Mouse (Mus musculus) CD4-positive helper T cell, adult 2 months (primary cell): ENCODE results near the gene Hdac7.
A peak's percentile ranks its signal among the peaks of the same experiment; 100 is the strongest.

Experiments used
- DNase-seq: peaks from one replicate; pipeline ENCODE4 v3.0.0-alpha.2; 2012; ENCODE audit warnings: low read depth, missing footprints, low spot score

Gene Hdac7

GRCm38 (mm10) chr15:97767280-97768186 lies 76.8 kb downstream of the Hdac7 start, which contains the start of gene Rapgef3:
TSS of gene Rapgef3 (minus strand) at chr15:97767972.
- DNase-seq, result peak; percentile 81

- no peak for DNase-seq
Observed at GRCm38 (mm10) chr15:97766594-97767279, 77.6 kb downstream of the Hdac7 start.

GRCm38 (mm10) chr15:97766194-97766593 lies 78.1 kb downstream of the Hdac7 start:
- DNase-seq, result no peak

- DNase-seq, result no peak
Observed at GRCm38 (mm10) chr15:97765090-97765794, 79.1 kb downstream of the Hdac7 start.

- DNase-seq, result no peak
Observed at GRCm38 (mm10) chr15:97764532-97764931, 79.8 kb downstream of the Hdac7 start.

GRCm38 (mm10) chr15:97763256-97764049 lies 80.8 kb downstream of the Hdac7 start:
- no peak for DNase-seq

- no peak for DNase-seq
Observed at GRCm38 (mm10) chr15:97762733-97763132, 81.6 kb downstream of the Hdac7 start.

- DNase-seq, result no peak
Observed at GRCm38 (mm10) chr15:97761438-97761837, 82.9 kb downstream of the Hdac7 start.

GRCm38 (mm10) chr15:97760952-97761351 lies 83.3 kb downstream of the Hdac7 start:
- DNase-seq, result no peak

GRCm38 (mm10) chr15:97760006-97760405 lies 84.3 kb downstream of the Hdac7 start:
- no peak for DNase-seq

GRCm38 (mm10) chr15:97755361-97755760 lies 88.9 kb downstream of the Hdac7 start:
- no peak for DNase-seq

- no peak for DNase-seq
Observed at GRCm38 (mm10) chr15:97754476-97754875, 89.8 kb downstream of the Hdac7 start.

- no peak for DNase-seq
Observed at GRCm38 (mm10) chr15:97752491-97752890, 91.8 kb downstream of the Hdac7 start.

- peak; percentile 50 for DNase-seq
Observed at GRCm38 (mm10) chr15:97751676-97752075, 92.6 kb downstream of the Hdac7 start.

GRCm38 (mm10) chr15:97750697-97751096 lies 93.6 kb downstream of the Hdac7 start:
- DNase-seq, result peak; percentile 36

GRCm38 (mm10) chr15:97749841-97750240 lies 94.5 kb downstream of the Hdac7 start:
- no peak for DNase-seq

GRCm38 (mm10) chr15:97749397-97749796 lies 94.9 kb downstream of the Hdac7 start:
- DNase-seq, result no peak

GRCm38 (mm10) chr15:97748964-97749363 lies 95.3 kb downstream of the Hdac7 start:
- no peak for DNase-seq

- peak; percentile 38 for DNase-seq
Observed at GRCm38 (mm10) chr15:97748309-97748708, 96.0 kb downstream of the Hdac7 start.

GRCm38 (mm10) chr15:97747486-97747885 lies 96.8 kb downstream of the Hdac7 start:
- DNase-seq, result no peak

- no peak for DNase-seq
Observed at GRCm38 (mm10) chr15:97746748-97747147, 97.6 kb downstream of the Hdac7 start.
